Mouse (Mus musculus): ENCODE data around the gene Cdh16.
A peak's percentile ranks its signal among the peaks of the same experiment; 100 is the strongest.

Gene Cdh16

GRCm38 (mm10) chr8:104570436-104571343 is 53.5 kb downstream of the Cdh16 start:
- peak; percentile 94 to 95 for DNase-seq

- no peak for DNase-seq
Measured at GRCm38 (mm10) chr8:104569559-104569958, 54.6 kb downstream of the Cdh16 start.

GRCm38 (mm10) chr8:104565457-104565798 is 58.8 kb downstream of the Cdh16 start:
- peak in 1 of 2 experiments; percentile 20 for DNase-seq

- DNase-seq = peak; percentile 96 to 97
Measured at GRCm38 (mm10) chr8:104564633-104565456, 59.4 kb downstream of the Cdh16 start.

- DNase-seq = no peak
Measured at GRCm38 (mm10) chr8:104560731-104561130, 63.5 kb downstream of the Cdh16 start.

GRCm38 (mm10) chr8:104557226-104557625 is 67.0 kb downstream of the Cdh16 start:
- no peak for DNase-seq

GRCm38 (mm10) chr8:104555191-104555590 is 69.0 kb downstream of the Cdh16 start:
- no peak for DNase-seq
